In genomic region chr17:28384298-28384697, GRCm38 (mm10) we compare ENCODE assay signal across 10 mouse cellular contexts. TPM values are rescaled to one million over a fixed set of nuclear protein-coding genes. Genes with fewer than 3 reads are reported as not detected.
DNase-seq lines count a peak whose midpoint lies in the region; ATAC-seq and TF ChIP-seq lines count a peak whose summit lies in the region.
"Had no signal": no experiment of that assay in that cellular context is flagged by ENCODE, and none has a peak within 500 bp of the region (broad histone marks: within the 10 kb centered on the region; RNA-seq: fewer than 3 reads in every experiment).

No protein-coding gene starts in this region.

- H3K4me3 ChIP-seq in heart, postnatal 0 days (ENCODE audit: low read depth, low read length) = no peak overlapping the region
- no peak overlapping the region for H3K4me3 ChIP-seq in midbrain, embryonic 10.5 days
- H3K4me3 ChIP-seq: embryonic facial prominence, embryonic 15.5 days; liver, embryonic 13.5 days had no signal

- H3K4me1 ChIP-seq in heart, postnatal 0 days (ENCODE audit: control insufficient read depth, insufficient read depth) = no peaks in the 10 kb centered on the region
- H3K4me1 ChIP-seq in midbrain, embryonic 10.5 days = peaks cover 26% of the 10 kb centered on the region

- no peak for TF ChIP-seq POLR2A in brain, embryonic 14.5 days (IDR thresholded peaks at IDR 0.05; ENCODE audit: borderline replicate concordance, extremely low read depth, insufficient read depth, insufficient read length, poor library complexity, severe bottlenecking)

- no peak overlapping the region for H3K27ac ChIP-seq in heart, postnatal 0 days (ENCODE audit: low read depth)
- H3K27ac ChIP-seq in midbrain, embryonic 10.5 days (replicated peaks) = no peak overlapping the region
- H3K27ac ChIP-seq: embryonic facial prominence, embryonic 15.5 days; liver, embryonic 13.5 days had no signal

- no peaks in the 10 kb centered on the region for H3K9me3 ChIP-seq in heart, postnatal 0 days (replicated peaks; ENCODE audit: control insufficient read depth, low read length)
- no peaks in the 10 kb centered on the region for H3K9me3 ChIP-seq in midbrain, embryonic 10.5 days (replicated peaks)
- H3K9me3 ChIP-seq: embryonic facial prominence, embryonic 15.5 days; liver, embryonic 13.5 days had no signal

- peak; percentile 25 for TF ChIP-seq CTCF in heart, postnatal 0 days (IDR thresholded peaks at IDR 0.05; ENCODE audit: low read depth)
- peak; percentile 21; the same call in 1 of the 2 replicates for TF ChIP-seq CTCF in brain, embryonic 14.5 days (IDR thresholded peaks at IDR 0.05; ENCODE audit: borderline replicate concordance, extremely low read depth, insufficient read depth, insufficient read length)

- no peak for DNase-seq in heart, postnatal 0 days (ENCODE audit: low spot score)
- DNase-seq in heart, postnatal 14 days = no peak
- peak; percentile 57 for DNase-seq in testis, postnatal 10 days (ENCODE audit: low spot score)
- DNase-seq in testis, postnatal 14 days (ENCODE audit: low spot score) = no peak
- peak; percentile 25 for DNase-seq in brain, embryonic 14.5 days (ENCODE audit: low read depth)
- no peak for DNase-seq in spleen, adult 12 weeks (ENCODE audit: low spot score)
- DNase-seq in midbrain, embryonic 10.5 days (ENCODE audit: low spot score) = no peak
- DNase-seq: liver, embryonic 13.5 days had no signal

- H3K9ac ChIP-seq in heart, postnatal 0 days (replicated peaks; ENCODE audit: low read depth, low read length) = no peak overlapping the region
- H3K9ac ChIP-seq: embryonic facial prominence, embryonic 15.5 days; liver, embryonic 13.5 days had no signal

- intact Hi-C loops in heart, postnatal 14 days (cut with DNase I) = no loop called here

- no peaks in the 10 kb centered on the region for H3K36me3 ChIP-seq in heart, postnatal 0 days (replicated peaks; ENCODE audit: control insufficient read depth, insufficient read depth, low read length)
- no peaks in the 10 kb centered on the region for H3K36me3 ChIP-seq in midbrain, embryonic 10.5 days
- H3K36me3 ChIP-seq: embryonic facial prominence, embryonic 15.5 days; liver, embryonic 13.5 days had no signal

- no peak for ATAC-seq in heart, postnatal 0 days (ENCODE audit: insufficient read depth, low read depth)

- WGBS in heart, postnatal 0 days = 59% methylated on average over 4 of the region's 4 CpGs
- WGBS in midbrain, embryonic 10.5 days = 62% methylated on average over 4 of the region's 4 CpGs

- no peak for TF ChIP-seq EP300 in heart, postnatal 0 days (IDR thresholded peaks at IDR 0.05; ENCODE audit: low read depth)

- H3K4me2 ChIP-seq in heart, postnatal 0 days (ENCODE audit: low read depth, low read length) = no peak overlapping the region
- H3K4me2 ChIP-seq: embryonic facial prominence, embryonic 15.5 days; liver, embryonic 13.5 days had no signal

- H3K27me3 ChIP-seq in heart, postnatal 0 days (ENCODE audit: control insufficient read depth, insufficient read depth, low read length) = peaks cover 22% of the 10 kb centered on the region; the same call in 1 of the 2 replicates
- peaks cover 48% of the 10 kb centered on the region for H3K27me3 ChIP-seq in midbrain, embryonic 10.5 days (ENCODE audit: low read depth, poor library complexity, severe bottlenecking)
- H3K27me3 ChIP-seq: embryonic facial prominence, embryonic 15.5 days had no signal

RNA-seq across cellular contexts. Expression of gene Tulp1, which starts 19.3 kb away (rescaled TPM):
- total RNA-seq in heart, postnatal 0 days (2014; rRNA removed; ENCODE audit: low replicate concordance) = 0.61 and 5.3 TPM in 2 replicates
- 0.86 and 1.3 TPM in 2 replicates for polyA plus RNA-seq in heart, postnatal 0 days (2015; fragmentation: Nextera tagmentation; extraction: Ambion mirVana)
- total RNA-seq in heart, postnatal 14 days (2021) = under 1 TPM; 0.41 TPM
- 1.3 and 1.9 TPM in 2 replicates for polyA plus RNA-seq in brain, embryonic 14.5 days (2012; rRNA removed)
- polyA plus RNA-seq in midbrain, embryonic 10.5 days (2016; fragmentation: Nextera tagmentation; extraction: Ambion mirVana) = 2.8 and 5.0 TPM in 2 replicates
- total RNA-seq: adrenal gland, adult 18-20 months had no signal

RNA-seq across cellular contexts. Expression of gene Tead3, which starts 33.7 kb away (rescaled TPM):
- 13.1 and 19.7 TPM in 2 replicates for total RNA-seq in heart, postnatal 0 days (2014; rRNA removed; ENCODE audit: low replicate concordance)
- 3.2 and 3.3 TPM in 2 replicates for polyA plus RNA-seq in heart, postnatal 0 days (2015; fragmentation: Nextera tagmentation; extraction: Ambion mirVana)
- 10 to 100 TPM; 12.3 to 19.2 TPM for total RNA-seq in heart, postnatal 14 days (2021)
- polyA plus RNA-seq in brain, embryonic 14.5 days (2012; rRNA removed) = 15.6 and 16.4 TPM in 2 replicates
- 5.0 and 5.2 TPM in 2 replicates for polyA plus RNA-seq in midbrain, embryonic 10.5 days (2016; fragmentation: Nextera tagmentation; extraction: Ambion mirVana)

RNA-seq across cellular contexts. Expression of gene Rpl10a, which starts 56.0 kb away (rescaled TPM):
- 817 and 939 TPM in 2 replicates for total RNA-seq in heart, postnatal 0 days (2014; rRNA removed; ENCODE audit: low replicate concordance)
- 255 and 273 TPM in 2 replicates for polyA plus RNA-seq in heart, postnatal 0 days (2015; fragmentation: Nextera tagmentation; extraction: Ambion mirVana)
- total RNA-seq in heart, postnatal 14 days (2021) = 100 to 1,000 TPM; 411 to 471 TPM
- 1,651 and 1,905 TPM in 2 replicates for polyA plus RNA-seq in brain, embryonic 14.5 days (2012; rRNA removed)
- polyA plus RNA-seq in midbrain, embryonic 10.5 days (2016; fragmentation: Nextera tagmentation; extraction: Ambion mirVana) = 426 and 489 TPM in 2 replicates

Comparison
In these comparisons a context has a peak if more than half of its experiments do, and no peak if none do; other contexts are left out.
1. DNase-seq: peak in testis, postnatal 10 days (single experiment) and brain, embryonic 14.5 days (single experiment); none in heart, postnatal 0 days (single experiment), heart, postnatal 14 days (0 of 2), testis, postnatal 14 days (single experiment), spleen, adult 12 weeks (single experiment) and midbrain, embryonic 10.5 days (single experiment).